Mouse (Mus musculus) forebrain, embryonic 14.5 days (tissue): ENCODE data around the gene Ftl1. TPM values are rescaled to one million over a fixed set of nuclear protein-coding genes. Genes with fewer than 3 reads are reported as not detected.
"Not testable (repeated sequence)": the region's sequence is repeated elsewhere in the genome, so short reads cannot be mapped to it uniquely, and the experiment has no call there.

Experiments
- ATAC-seq: fragments of 200-750 bp; cut with Nextera tagmentation; 2 replicates; pipeline ENCODE4 v1.8.0; 2017; ENCODE audit warnings: mild to moderate bottlenecking, moderate library complexity
- DNase-seq: peaks from one replicate; pipeline ENCODE4 v3.0.0-alpha.2; 2015; ENCODE audit warnings: low spot score
- H3K27ac ChIP-seq: fragments of 300-500 bp; sonication (generic); 2 replicates; pipeline ENCODE4 v1.5.1; 2014; ENCODE audit warnings: low read depth, mild to moderate bottlenecking, control low read depth, low read length, moderate library complexity
- H3K27me3 ChIP-seq: fragments of 300-500 bp; sonication (generic); replicated peaks from 2 replicates; pipeline ENCODE4 v1.6.1; 2014; ENCODE audit warnings: low read length, control low read depth, mixed read lengths; ENCODE audit not compliant: control insufficient read depth, insufficient read depth
- H3K36me3 ChIP-seq: fragments of 300-500 bp; sonication (generic); 2 replicates; pipeline ENCODE4 v1.6.1; 2014; ENCODE audit warnings: low read length, control low read depth; ENCODE audit not compliant: control insufficient read depth, insufficient read depth
- H3K4me1 ChIP-seq: fragments of 300-500 bp; sonication (generic); 2 replicates; pipeline ENCODE4 v1.6.1; 2014; ENCODE audit warnings: antibody characterized with exemption, low read length, control low read depth; ENCODE audit not compliant: control insufficient read depth, insufficient read depth
- H3K4me2 ChIP-seq: fragments of 300-500 bp; sonication (generic); 2 replicates; pipeline ENCODE4 v1.6.1; 2014; ENCODE audit warnings: mild to moderate bottlenecking, control low read depth, low read length
- H3K4me3 ChIP-seq: fragments of 300-500 bp; sonication (generic); 2 replicates; pipeline ENCODE4 v1.5.1; 2014; ENCODE audit warnings: low read depth, low read length, control low read depth
- H3K9ac ChIP-seq: fragments of 300-500 bp; sonication (generic); 2 replicates; pipeline ENCODE4 v1.6.1; 2014; ENCODE audit warnings: mild to moderate bottlenecking, low read length, control low read depth, moderate library complexity
- H3K9me3 ChIP-seq: fragments of 300-500 bp; sonication (generic); replicated peaks from 2 replicates; pipeline ENCODE4 v1.6.1; 2016; ENCODE audit warnings: low read length, control low read depth, mixed read lengths; ENCODE audit not compliant: control insufficient read depth
- WGBS: fragments of 180-500 bp; shearing (Covaris S2); extraction: QIAGEN DNeasy Blood & Tissue Kit; methylation state at CpG from one replicate; pipeline ENCODE4 v1.1.7; 2014; 5-methylcytosine and 5-hydroxymethylcytosine counted together
- polyA plus RNA-seq: library from polyadenylated mRNA; unstranded; fragments of >200 nt; fragmentation: Nextera tagmentation; extraction: Ambion mirVana; gene quantifications from 2 replicates; pipeline ENCODE4 v1.2.1, GENCODE M21; 2014

The Ftl1 gene
- polyA plus RNA-seq, 1 experiment from 2014 or later, result 6,800 TPM

GRCm38 (mm10) chr7:45481374-45481927 is 21.8 kb upstream of the Ftl1 start, which contains the start of gene Tulp2:
Gene Tulp2, plus strand, starts transcription at chr7:45481877.
- Histone ChIP-seq H3K4me3 (no peak within 1 kb of the TSS), H3K4me1 (no peaks in the 10 kb centered on the region), H3K27ac (no peak within 1 kb of the TSS), H3K9me3 (no peaks in the 10 kb centered on the region), H3K4me2 (no peak within 1 kb of the TSS), H3K9ac (no peak within 1 kb of the TSS), H3K27me3 (no peaks in the 10 kb centered on the region), H3K36me3 (no peaks in the 10 kb centered on the region)
- WGBS, result 56% methylated on average over 15 of the region's 15 CpGs
- DNase-seq (peak; percentile 87), ATAC-seq (peak; percentile 91)

- H3K4me2 ChIP-seq, H3K27ac ChIP-seq, H3K4me3 ChIP-seq, H3K27me3 ChIP-seq, H3K4me1 ChIP-seq, H3K9ac ChIP-seq, ATAC-seq, H3K36me3 ChIP-seq, H3K9me3 ChIP-seq, DNase-seq: not testable (repeated sequence)
- WGBS, result 88% methylated on average over 3 of the region's 4 CpGs
Measured at GRCm38 (mm10) chr7:45480310-45480709, 20.6 kb upstream of the Ftl1 start.

DNA sequence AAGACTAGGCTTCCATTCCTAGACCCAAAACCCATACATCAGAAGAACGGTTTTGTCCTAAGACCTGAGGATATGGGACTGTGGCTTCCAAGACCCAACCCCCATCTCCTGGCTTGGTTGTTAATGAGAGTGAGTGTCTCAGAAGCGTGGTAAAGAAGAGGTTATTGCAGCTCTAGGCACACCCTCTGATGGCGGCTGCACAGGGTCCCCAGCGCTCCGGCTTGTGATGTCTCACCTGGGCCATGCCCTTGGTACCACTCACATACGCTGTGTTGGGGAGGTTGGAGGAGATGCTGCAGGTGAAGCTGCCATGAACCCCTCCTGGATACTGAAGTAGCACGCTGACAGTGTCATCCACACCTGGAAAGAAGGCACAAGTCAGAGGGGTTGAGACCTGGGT is 19.1 kb upstream of the Ftl1 start:
- no peaks in the 10 kb centered on the region for H3K9me3 ChIP-seq
- no peak overlapping the region for H3K4me3 ChIP-seq
- no peak overlapping the region for H3K9ac ChIP-seq
- ATAC-seq, result no peak
- no peaks in the 10 kb centered on the region for H3K36me3 ChIP-seq
- no peak overlapping the region for H3K27ac ChIP-seq
- H3K4me1 ChIP-seq, result no peaks in the 10 kb centered on the region
- H3K27me3 ChIP-seq, result no peaks in the 10 kb centered on the region
- no peak overlapping the region for H3K4me2 ChIP-seq
- 96% methylated on average over 7 of the region's 7 CpGs for WGBS
- DNase-seq, result no peak

- Histone ChIP-seq H3K4me1 (no peaks in the 10 kb centered on the region), H3K36me3 (no peaks in the 10 kb centered on the region), H3K9me3 (no peaks in the 10 kb centered on the region), H3K27ac (no peak overlapping the region), H3K4me2 (no peak overlapping the region), H3K4me3 (no peak overlapping the region), H3K9ac (no peak overlapping the region), H3K27me3 (no peaks in the 10 kb centered on the region)
- DNase-seq (peak; percentile 84), ATAC-seq (0 out of 2 replicates have a peak, but pooled peaks have one; percentile 52)
- whole genome bisulfite sequencing, result 5% methylated on average over 3 of the region's 3 CpGs
Measured at GRCm38 (mm10) chr7:45477003-45477402, 17.3 kb upstream of the Ftl1 start.

GRCm38 (mm10) chr7:45476453-45476852 is 16.8 kb upstream of the Ftl1 start:
- Histone ChIP-seq H3K4me1 (no peaks in the 10 kb centered on the region), H3K9ac (no peak overlapping the region), H3K27me3 (no peaks in the 10 kb centered on the region), H3K36me3 (no peaks in the 10 kb centered on the region), H3K27ac (no peak overlapping the region), H3K9me3 (no peaks in the 10 kb centered on the region), H3K4me2 (no peak overlapping the region), H3K4me3 (no peak overlapping the region)
- ATAC-seq (no peak), DNase-seq (no peak)
- 54% methylated on average over 1 of the region's 1 CpGs for WGBS

DNA sequence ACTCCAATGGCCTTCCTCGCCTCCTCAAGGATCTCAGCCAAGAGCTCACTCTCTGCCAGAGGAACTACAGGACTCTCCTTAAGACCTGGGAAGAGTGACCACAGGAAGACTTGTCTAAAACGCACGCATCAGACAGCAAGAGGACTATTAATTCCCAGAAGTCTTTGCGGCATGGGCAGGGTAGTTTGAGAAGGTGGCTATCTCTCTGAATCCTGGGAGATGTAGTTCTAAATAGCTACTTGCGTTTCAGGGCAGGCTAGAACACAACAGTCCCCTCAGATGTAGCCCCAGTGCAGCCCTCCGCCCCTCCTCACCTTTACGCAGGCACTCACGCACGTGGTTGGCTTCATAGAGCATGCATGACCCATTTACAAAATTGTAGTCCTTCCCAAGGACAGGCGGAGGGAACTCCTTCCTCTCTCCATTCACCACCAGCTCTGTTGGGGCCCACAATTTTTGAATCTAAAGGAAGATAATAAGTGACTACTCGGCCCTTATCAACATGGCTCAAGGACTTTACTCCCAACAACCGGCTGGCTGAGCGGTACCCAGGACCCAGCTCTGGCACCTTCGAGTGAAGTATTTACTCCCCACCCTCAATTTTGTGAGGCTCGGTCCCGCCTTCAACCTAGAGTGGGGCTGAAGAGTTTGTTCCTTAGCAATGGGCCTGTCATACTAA is 15.7 kb upstream of the Ftl1 start:
- 71% methylated on average over 16 of the region's 16 CpGs for WGBS
- DNase-seq, result peak; percentile 49
- no peak for ATAC-seq

DNA sequence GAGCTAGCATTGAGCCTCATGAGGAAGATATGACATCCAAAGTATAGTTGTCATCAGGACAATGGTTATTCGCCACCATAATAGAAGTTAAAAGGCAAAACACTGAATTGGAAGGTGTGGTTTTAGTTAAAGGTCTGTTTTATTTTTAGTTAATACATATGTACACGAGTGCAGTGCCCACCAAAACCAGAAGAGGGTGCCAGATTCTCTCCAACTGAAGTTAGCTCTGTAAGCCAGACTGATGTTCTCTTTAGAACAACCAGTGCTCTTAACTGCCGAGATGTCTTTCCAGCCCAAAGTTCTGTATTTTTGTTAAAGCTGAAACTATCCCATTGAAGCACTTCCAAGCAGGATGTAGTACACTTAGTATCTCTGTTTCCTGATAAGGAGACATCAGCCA is 11.2 kb upstream of the Ftl1 start:
- Histone ChIP-seq H3K4me2 (no peak overlapping the region), H3K27ac (no peak overlapping the region), H3K4me3 (no peak overlapping the region), H3K9ac (no peak overlapping the region), H3K9me3 (no peaks in the 10 kb centered on the region), H3K36me3 (no peaks in the 10 kb centered on the region), H3K27me3 (no peaks in the 10 kb centered on the region), H3K4me1 (peaks cover 3% of the 10 kb centered on the region; the same call in 1 of the 2 replicates)
- DNase-seq, result peak; percentile 88
- 5% methylated on average over 3 of the region's 3 CpGs for WGBS
- ATAC-seq, result no peak

More for the DNA sequence above, 15.7 kb upstream of the Ftl1 start:
- peak overlapping the region; percentile 25; the same call in 1 of the 2 replicates for H3K9ac ChIP-seq
- H3K27me3 ChIP-seq, result no peaks in the 10 kb centered on the region
- H3K36me3 ChIP-seq, result no peaks in the 10 kb centered on the region
- H3K4me2 ChIP-seq, result no peak overlapping the region
- no peaks in the 10 kb centered on the region for H3K9me3 ChIP-seq
- H3K4me1 ChIP-seq, result no peaks in the 10 kb centered on the region
- H3K4me3 ChIP-seq, result no peak overlapping the region
- no peak overlapping the region for H3K27ac ChIP-seq

GRCm38 (mm10) chr7:45467090-45467670 is 7.5 kb upstream of the Ftl1 start:
- Histone ChIP-seq H3K27me3 (no peaks in the 10 kb centered on the region), H3K9ac (peak overlapping the region; percentile 88; the same call in 1 of the 2 replicates), H3K9me3 (no peaks in the 10 kb centered on the region), H3K4me1 (peaks cover 9% of the 10 kb centered on the region; the same call in 1 of the 2 replicates), H3K4me3 (peak overlapping the region; percentile 86), H3K27ac (no peak overlapping the region), H3K4me2 (peak overlapping the region; percentile 92), H3K36me3 (peaks cover 33% of the 10 kb centered on the region)
- ATAC-seq (no peak), DNase-seq (no peak)
- WGBS, result 33% methylated on average over 7 of the region's 7 CpGs
